Comparison of ENCODE assay signal across 31 mouse cellular contexts in the genomic region with DNA sequence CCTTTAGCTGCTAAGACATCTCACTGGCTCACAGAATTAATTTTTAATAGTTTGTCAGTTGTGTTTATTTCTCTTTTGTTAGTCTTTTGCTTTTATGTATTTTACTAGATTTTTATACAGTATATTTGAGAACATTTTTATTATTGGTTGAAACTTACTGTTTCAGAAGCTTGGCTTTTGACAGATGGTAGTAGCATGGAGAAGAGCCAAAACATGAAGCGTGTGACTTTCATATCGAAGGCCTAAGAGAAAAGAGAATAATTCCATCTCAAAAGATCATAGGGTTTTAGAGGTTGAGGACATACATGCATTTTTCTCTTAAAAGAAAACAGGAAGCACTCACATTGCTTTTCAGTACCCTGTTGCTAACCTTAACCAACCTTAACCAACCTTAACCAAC. TPM values are rescaled to one million over a fixed set of nuclear protein-coding genes. Genes with fewer than 3 reads are reported as not detected.
DNase-seq lines count a peak whose midpoint lies in the region; ATAC-seq and TF ChIP-seq lines count a peak whose summit lies in the region.
"Had no signal": no experiment of that assay in that cellular context is flagged by ENCODE, and none has a peak within 500 bp of the region (broad histone marks: within the 10 kb centered on the region; RNA-seq: fewer than 3 reads in every experiment).

No protein-coding gene starts in this region.

- H3K4me2 ChIP-seq in forebrain, embryonic 14.5 days (ENCODE audit: low read length): no peak overlapping the region
- H3K4me2 ChIP-seq: embryonic facial prominence, embryonic 12.5 days; embryonic facial prominence, embryonic 15.5 days; forebrain, embryonic 13.5 days; heart, embryonic 12.5 days; heart, embryonic 15.5 days; hindbrain, embryonic 13.5 days; intestine, embryonic 15.5 days had no signal

- H3K4me1 ChIP-seq in forebrain, embryonic 14.5 days (ENCODE audit: control insufficient read depth, insufficient read depth, low read length): no peaks in the 10 kb centered on the region
- H3K4me1 ChIP-seq in forebrain, embryonic 10.5 days: no peaks in the 10 kb centered on the region
- H3K4me1 ChIP-seq: embryonic facial prominence, embryonic 12.5 days; embryonic facial prominence, embryonic 15.5 days; forebrain, embryonic 13.5 days; heart, embryonic 12.5 days; heart, embryonic 15.5 days; hindbrain, embryonic 10.5 days; hindbrain, embryonic 13.5 days; intestine, embryonic 15.5 days had no signal

- peak; percentile 9 for DNase-seq in forebrain, embryonic 14.5 days (ENCODE audit: low spot score)
- no peak for DNase-seq in forebrain, embryonic 10.5 days (ENCODE audit: extremely low spot score, low spot score)
- DNase-seq in layer of hippocampus, adult 2 months (ENCODE audit: low spot score in 2 of 2): peak; percentile 27 to 47
- no peak for DNase-seq in layer of hippocampus, postnatal 10 days (ENCODE audit: low spot score in 2 of 2)
- DNase-seq in right cerebral cortex, adult 18-20 months: peak; percentile 4
- DNase-seq in right cerebral cortex, postnatal 10 days (ENCODE audit: low spot score in 2 of 2): no peak
- DNase-seq in telencephalon, adult 2 months (ENCODE audit: low read depth, low spot score): peak; percentile 15
- DNase-seq in adrenal gland, postnatal 10 days: no peak
- DNase-seq: adrenal gland, postnatal 25 days; B cell, adult 2 months; cerebellum, adult 11-12 months; cerebellum, adult 8-10 months; gastrocnemius, postnatal 25 days; heart, adult 18-20 months; heart, postnatal 10 days; heart, postnatal 36 days had no signal

- no peak overlapping the region for H3K27ac ChIP-seq in forebrain, embryonic 14.5 days (ENCODE audit: low read depth, low read length)
- H3K27ac ChIP-seq in forebrain, embryonic 10.5 days: no peak overlapping the region
- H3K27ac ChIP-seq in layer of hippocampus, adult 2 months: peak overlapping the region; percentile 61
- H3K27ac ChIP-seq: embryonic facial prominence, embryonic 12.5 days; embryonic facial prominence, embryonic 15.5 days; forebrain, embryonic 13.5 days; heart, embryonic 15.5 days; hindbrain, embryonic 10.5 days; hindbrain, embryonic 13.5 days; intestine, embryonic 15.5 days had no signal

- no peaks in the 10 kb centered on the region for H3K27me3 ChIP-seq in forebrain, embryonic 14.5 days (replicated peaks; ENCODE audit: control insufficient read depth, insufficient read depth, low read length)
- H3K27me3 ChIP-seq in forebrain, embryonic 10.5 days (ENCODE audit: poor library complexity, severe bottlenecking): no peaks in the 10 kb centered on the region
- H3K27me3 ChIP-seq: CH12.LX; embryonic facial prominence, embryonic 12.5 days; embryonic facial prominence, embryonic 15.5 days; forebrain, embryonic 13.5 days; heart, embryonic 12.5 days; heart, embryonic 15.5 days; hindbrain, embryonic 13.5 days; intestine, embryonic 15.5 days; Patski had no signal

- no peaks in the 10 kb centered on the region for H3K36me3 ChIP-seq in forebrain, embryonic 14.5 days (ENCODE audit: control insufficient read depth, insufficient read depth, low read length)
- peaks cover 18% of the 10 kb centered on the region for H3K36me3 ChIP-seq in forebrain, embryonic 10.5 days (replicated peaks)
- H3K36me3 ChIP-seq: embryonic facial prominence, embryonic 12.5 days; embryonic facial prominence, embryonic 15.5 days; G1E; heart, embryonic 12.5 days; heart, embryonic 15.5 days; hindbrain, embryonic 13.5 days; intestine, embryonic 15.5 days had no signal

- 80% methylated on average over 2 of the region's 2 CpGs for WGBS in forebrain, embryonic 14.5 days
- 99% methylated on average over 2 of the region's 2 CpGs for WGBS in forebrain, embryonic 10.5 days

- no peak overlapping the region for H3K4me3 ChIP-seq in forebrain, embryonic 14.5 days (ENCODE audit: low read depth, low read length)
- H3K4me3 ChIP-seq in forebrain, embryonic 10.5 days: no peak overlapping the region
- H3K4me3 ChIP-seq in layer of hippocampus, adult 2 months: no peak overlapping the region
- H3K4me3 ChIP-seq: embryonic facial prominence, embryonic 12.5 days; embryonic facial prominence, embryonic 15.5 days; forebrain, embryonic 13.5 days; heart, embryonic 12.5 days; heart, embryonic 15.5 days; hindbrain, embryonic 10.5 days; hindbrain, embryonic 13.5 days; intestine, embryonic 15.5 days had no signal

- no peak for TF ChIP-seq CTCF in layer of hippocampus, adult 2 months (conservative IDR thresholded peaks at IDR 0.05)

- ATAC-seq in forebrain, embryonic 14.5 days: no peak
- ATAC-seq: forebrain, embryonic 13.5 days; hindbrain, embryonic 16.5 days; intestine, embryonic 15.5 days; Patski had no signal

- H3K9ac ChIP-seq in forebrain, embryonic 14.5 days (ENCODE audit: low read length): no peak overlapping the region
- H3K9ac ChIP-seq: embryonic facial prominence, embryonic 12.5 days; embryonic facial prominence, embryonic 15.5 days; forebrain, embryonic 13.5 days; heart, embryonic 12.5 days; heart, embryonic 15.5 days; hindbrain, embryonic 13.5 days; intestine, embryonic 15.5 days had no signal

- H3K9me3 ChIP-seq in forebrain, embryonic 14.5 days (replicated peaks; ENCODE audit: control insufficient read depth, low read length): no peaks in the 10 kb centered on the region
- no peaks in the 10 kb centered on the region for H3K9me3 ChIP-seq in forebrain, embryonic 10.5 days
- H3K9me3 ChIP-seq: embryonic facial prominence, embryonic 12.5 days; embryonic facial prominence, embryonic 15.5 days; forebrain, embryonic 13.5 days; G1E; heart, embryonic 12.5 days; heart, embryonic 15.5 days; hindbrain, embryonic 10.5 days; hindbrain, embryonic 13.5 days; intestine, embryonic 15.5 days had no signal

RNA-seq across cellular contexts. Expression of gene Lrrc19, which starts 6.8 kb away (rescaled TPM):
- 0.10 and 0.30 TPM in 2 replicates for polyA plus RNA-seq in forebrain, embryonic 14.5 days (2014; fragmentation: Nextera tagmentation; extraction: Ambion mirVana)
- 1.4 TPM in 2 replicates for polyA plus RNA-seq in forebrain, embryonic 10.5 days (2016; fragmentation: Nextera tagmentation; extraction: Ambion mirVana)
- not detected for total RNA-seq in layer of hippocampus, adult 2 months (2021)
- total RNA-seq in layer of hippocampus, postnatal 10 days (2021): not detected
- total RNA-seq in adrenal gland, postnatal 10 days (2021): not detected
- total RNA-seq: adrenal gland, postnatal 25 days; CH12.LX; common myeloid progenitor, adult 5-6 weeks; G1E; gastrocnemius, adult 8-10 months; gastrocnemius, postnatal 25 days; heart, adult 18-20 months; heart, postnatal 10 days; heart, postnatal 36 days had no signal
- polyA plus RNA-seq: G1E; gonadal fat pad, adult 2 months had no signal

RNA-seq across cellular contexts. Expression of gene Ift74, which starts 28.9 kb away (rescaled TPM):
- 34.6 and 37.6 TPM in 2 replicates for polyA plus RNA-seq in forebrain, embryonic 14.5 days (2014; fragmentation: Nextera tagmentation; extraction: Ambion mirVana)
- polyA plus RNA-seq in forebrain, embryonic 10.5 days (2016; fragmentation: Nextera tagmentation; extraction: Ambion mirVana): 60.1 and 70.1 TPM in 2 replicates
- total RNA-seq in layer of hippocampus, adult 2 months (2021): 10 to 100 TPM; 26.0 to 28.4 TPM
- 10 to 100 TPM; 24.6 to 28.9 TPM for total RNA-seq in layer of hippocampus, postnatal 10 days (2021)
- 10 to 100 TPM; 15.0 to 16.2 TPM for total RNA-seq in adrenal gland, postnatal 10 days (2021)

RNA-seq across cellular contexts. Expression of gene Plaa, which starts 40.1 kb away (rescaled TPM):
- 69.4 and 75.4 TPM in 2 replicates for polyA plus RNA-seq in forebrain, embryonic 14.5 days (2014; fragmentation: Nextera tagmentation; extraction: Ambion mirVana)
- polyA plus RNA-seq in forebrain, embryonic 10.5 days (2016; fragmentation: Nextera tagmentation; extraction: Ambion mirVana): 94.7 and 97.4 TPM in 2 replicates
- 10 to 100 TPM; 43.4 to 47.6 TPM for total RNA-seq in layer of hippocampus, adult 2 months (2021)
- total RNA-seq in layer of hippocampus, postnatal 10 days (2021): 10 to 100 TPM; 71.9 to 72.4 TPM
- 10 to 100 TPM; 55.1 to 56.6 TPM for total RNA-seq in adrenal gland, postnatal 10 days (2021)

Comparison
In these comparisons a context has a peak if more than half of its experiments do, and no peak if none do; other contexts are left out.
1. DNase-seq: peak in forebrain, embryonic 14.5 days (single experiment), layer of hippocampus, adult 2 months (2 of 2), right cerebral cortex, adult 18-20 months (single experiment) and telencephalon, adult 2 months (single experiment); none in forebrain, embryonic 10.5 days (single experiment), layer of hippocampus, postnatal 10 days (0 of 2), right cerebral cortex, postnatal 10 days (0 of 2) and adrenal gland, postnatal 10 days (single experiment).